Mouse (Mus musculus) yolk sac, embryonic 10.5 days (tissue): Measurements from ENCODE around the gene 3110040M04Rik.

Source experiments
- DNase-seq: peaks from one replicate; pipeline ENCODE4 v3.0.0-alpha.2; 2017; ENCODE audit warnings: low spot score

3110040M04Rik gene

GRCm38 (mm10) chr1:151236141-151236930 lies 32.4 kb downstream of the 3110040M04Rik start:
- DNase-seq = no peak

- DNase-seq = no peak
Observed at GRCm38 (mm10) chr1:151237780-151238179, 33.9 kb downstream of the 3110040M04Rik start.

DNA sequence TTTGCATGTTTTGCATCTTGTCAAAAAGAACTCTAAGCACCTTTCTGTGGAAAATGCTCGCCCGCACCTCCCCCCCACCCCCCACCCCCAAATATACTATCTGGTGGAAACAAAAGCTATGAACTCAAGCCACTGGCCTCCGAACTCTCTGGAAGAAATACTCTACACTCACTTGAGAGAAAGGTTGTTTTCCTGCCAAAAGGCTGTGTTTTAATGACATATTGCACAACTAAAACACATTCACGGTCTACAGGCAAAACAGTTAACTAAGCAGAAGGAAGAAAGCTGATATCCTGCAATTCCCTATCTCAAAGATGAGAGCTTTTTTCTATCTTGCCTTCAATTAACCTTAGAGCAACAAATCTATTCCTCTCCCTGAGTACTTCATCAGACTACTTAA lies 39.4 kb downstream of the 3110040M04Rik start:
- DNase-seq = no peak

- DNase-seq = no peak
Observed at GRCm38 (mm10) chr1:151244013-151244412, 40.1 kb downstream of the 3110040M04Rik start.

GRCm38 (mm10) chr1:151244761-151245160 lies 40.8 kb downstream of the 3110040M04Rik start:
- no peak for DNase-seq

DNA sequence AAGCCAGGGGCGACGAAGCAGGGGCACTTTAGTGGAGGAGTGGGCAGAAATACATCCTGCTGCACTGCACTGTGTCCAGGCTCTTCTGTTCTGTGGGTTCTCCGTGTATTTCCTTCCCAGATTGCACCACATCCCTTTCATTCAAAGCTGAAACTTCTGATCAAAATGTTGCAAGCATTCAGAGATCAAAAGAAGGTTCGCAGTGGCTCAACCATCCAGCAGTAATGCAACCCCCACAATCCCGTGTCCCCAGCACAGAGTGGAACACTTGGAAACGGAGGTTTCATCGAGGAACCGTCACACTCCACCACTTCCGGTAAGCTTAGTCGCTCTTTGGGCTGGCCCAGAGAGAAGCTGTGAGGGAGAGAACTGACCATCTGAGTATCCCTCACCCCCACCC lies 41.2 kb downstream of the 3110040M04Rik start:
- DNase-seq = no peak

GRCm38 (mm10) chr1:151245846-151246245 lies 41.9 kb downstream of the 3110040M04Rik start:
- no peak for DNase-seq

- DNase-seq = no peak
Observed at GRCm38 (mm10) chr1:151250109-151250508, 46.2 kb downstream of the 3110040M04Rik start.

- DNase-seq = no peak
Observed at GRCm38 (mm10) chr1:151250529-151251193, 46.7 kb downstream of the 3110040M04Rik start.

- no peak for DNase-seq
Observed at GRCm38 (mm10) chr1:151251194-151252010, 47.5 kb downstream of the 3110040M04Rik start.
